Mouse (Mus musculus) megakaryocyte progenitor cell, adult 5-6 weeks (primary cell): ENCODE results near the gene Zkscan2. TPM values are rescaled to one million over a fixed set of nuclear protein-coding genes. Genes with fewer than 3 reads are reported as not detected.

Experiments
- ATAC-seq: replicated peaks from 2 replicates; pipeline ENCODE4 v1.8.0; 2016; ENCODE audit warnings: mild to moderate bottlenecking, moderate TSS enrichment, inconsistent platforms; ENCODE audit not compliant: poor library complexity
- total RNA-seq, 2 experiments: library from RNA; stranded (forward) in 1 of 2; stranded (reverse) in 1 of 2; fragments of 157-497, 149-512 nt in 1 of 2; fragments of 200-1000 nt in 1 of 2; gene quantifications; 2 replicates each; pipeline versions ENCODE4 v1.2.3 to v1.2.4; 2015 to 2017

Zkscan2 gene
- total RNA-seq, 2 experiments from 2014 or later, result 0.07 TPM; not detected in 1

DNA sequence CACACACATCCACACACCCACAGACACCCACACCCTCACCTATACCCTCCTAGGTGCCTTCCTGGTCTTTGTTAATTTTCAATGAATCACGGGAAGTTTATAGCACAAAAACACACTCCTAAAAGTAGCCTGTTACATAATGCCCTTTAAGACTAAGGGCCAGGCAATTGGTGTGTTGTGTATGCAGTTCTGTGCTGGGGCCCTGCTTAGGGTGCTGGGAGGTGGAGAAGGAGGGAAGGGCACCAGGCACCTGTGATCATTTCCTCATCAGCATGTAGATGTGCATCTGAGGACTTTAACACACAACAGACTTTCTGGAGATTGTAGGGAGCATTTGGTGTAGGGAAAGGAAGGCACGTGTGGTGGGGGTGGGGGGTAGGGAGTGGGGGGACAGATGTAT lies 51.5 kb downstream of the Zkscan2 start:
- ATAC-seq, result no peak

DNA sequence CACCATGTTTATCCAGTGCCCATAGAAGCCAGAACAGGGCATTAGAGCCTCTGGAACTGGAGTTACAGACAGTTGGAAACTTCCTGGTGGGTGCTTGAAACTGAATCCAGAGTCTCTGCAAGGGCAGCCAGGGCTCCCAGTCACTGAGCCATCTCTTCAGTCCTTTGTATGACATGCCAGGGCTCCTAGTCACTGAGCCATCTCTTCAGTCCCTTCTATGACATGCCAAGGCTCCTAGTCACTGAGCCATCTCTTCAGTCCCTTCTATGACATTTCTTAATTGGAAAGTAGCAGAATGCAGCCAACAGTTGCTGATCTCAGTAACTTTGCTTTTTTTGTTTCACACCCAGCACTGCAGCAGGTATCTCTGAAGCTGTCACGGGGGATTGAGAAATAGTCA lies 58.2 kb downstream of the Zkscan2 start:
- ATAC-seq, result no peak

DNA sequence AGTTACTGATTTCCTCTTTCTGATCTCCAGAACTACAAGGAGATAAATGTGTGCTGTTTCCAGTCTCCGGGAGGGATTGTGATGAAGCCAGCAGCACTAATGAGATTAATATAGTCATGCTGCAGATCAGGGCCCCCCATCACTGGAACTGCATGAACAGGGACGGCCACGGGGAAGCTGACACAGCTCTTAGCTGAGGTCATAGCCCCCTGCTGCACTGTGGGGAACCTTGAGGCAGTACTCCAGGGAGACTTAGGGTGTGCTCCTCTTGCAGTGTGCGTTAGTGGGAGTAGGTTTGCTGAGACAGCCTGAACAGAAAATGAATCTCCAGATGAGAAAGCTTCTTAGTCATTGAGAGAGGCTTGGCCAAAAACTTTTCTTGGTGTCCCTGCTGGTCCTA lies 69.0 kb downstream of the Zkscan2 start:
- no peak for ATAC-seq

DNA sequence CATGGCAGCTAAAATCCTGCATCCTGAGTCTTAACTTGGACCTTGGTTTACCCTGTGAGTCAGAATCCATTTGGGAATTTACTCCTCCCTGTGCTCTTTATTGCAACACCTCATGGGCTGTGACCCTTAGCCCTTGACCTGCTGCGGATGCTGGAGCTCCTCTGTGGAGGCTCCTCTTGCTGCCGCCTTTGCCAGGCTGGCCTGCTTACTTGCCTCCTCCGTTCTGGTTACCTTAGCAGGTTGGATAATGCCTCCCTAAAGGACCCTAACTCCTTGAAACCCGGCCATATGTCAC lies 69.9 kb downstream of the Zkscan2 start:
- ATAC-seq, result no peak

DNA sequence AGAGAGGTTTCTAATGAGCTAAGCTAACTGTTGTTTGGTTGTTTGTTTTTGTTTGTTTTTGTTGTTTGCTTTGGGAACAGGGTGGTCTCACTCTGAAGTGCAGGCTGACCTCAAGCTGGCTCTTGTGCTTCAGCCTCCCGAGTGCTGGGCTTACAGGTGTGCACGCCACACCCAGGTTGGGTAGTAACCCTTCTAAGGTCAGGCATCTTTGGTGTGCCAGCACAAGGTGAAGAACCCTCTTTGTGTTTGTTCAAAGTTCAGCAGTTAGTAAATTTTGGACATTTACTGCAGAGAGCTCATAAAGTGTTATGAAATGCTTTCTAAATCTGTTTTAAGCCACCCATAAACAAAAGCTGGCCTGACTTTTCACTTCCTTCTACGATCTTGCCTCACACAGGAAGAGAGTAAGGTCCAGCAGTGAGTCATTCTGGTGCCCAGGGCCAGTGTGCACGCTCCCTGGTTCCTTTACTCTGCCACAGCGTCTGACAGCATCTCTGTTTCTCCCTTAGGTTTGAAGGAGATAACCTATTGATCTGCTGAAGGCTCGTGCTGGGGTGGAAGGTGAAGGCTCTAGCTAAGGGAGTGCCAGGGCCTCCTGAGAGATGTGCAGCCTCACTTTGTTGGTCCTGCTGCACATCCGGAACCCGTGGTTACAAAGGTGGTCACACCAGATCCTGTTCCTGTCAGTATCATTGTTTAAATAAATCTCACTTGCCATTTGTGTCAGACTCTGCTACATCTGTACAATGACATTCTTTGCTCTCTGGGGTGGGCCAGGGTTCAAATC lies 70.4 kb downstream of the Zkscan2 start:
- peak; percentile 98 for ATAC-seq

Other genes with a start within 250 kb of the Zkscan2 start
- 35.9 and 43.6 TPM in 2 replicates for gene Lcmt1, start 130.7 kb downstream of the Zkscan2 start, total RNA-seq (2015)
- gene Lcmt1, start 130.7 kb downstream of the Zkscan2 start, total RNA-seq (2017), result 45.4 and 48.0 TPM in 2 replicates
- gene Arhgap17, start 130.5 kb downstream of the Zkscan2 start, total RNA-seq (2015), result 79.4 and 85.9 TPM in 2 replicates
- 23.2 and 26.7 TPM in 2 replicates for gene Arhgap17, start 130.5 kb downstream of the Zkscan2 start, total RNA-seq (2017)
- gene Aqp8, start 38.2 kb downstream of the Zkscan2 start, total RNA-seq (2015), result not detected in 2 replicates
- not detected in 2 replicates for gene Aqp8, start 38.2 kb downstream of the Zkscan2 start, total RNA-seq (2017)